Mouse (Mus musculus) left cerebral cortex, postnatal 14 days (tissue): Measurements from ENCODE around the gene AW549877. TPM values are rescaled to one million over a fixed set of nuclear protein-coding genes. Genes with fewer than 3 reads are reported as not detected.

Source experiments
- DNase-seq, 2 experiments: peaks; one replicate each; pipeline ENCODE4 v3.0.0; 2021 to 2022; ENCODE audit warnings: low spot score in 2 of 2, mixed read lengths in 1 of 2
- intact Hi-C: fragments of 180-260 bp; cut with DNase I; formaldehyde crosslinking; loops from one replicate; pipeline ENCODE4 v1.15.1; 2025
- total RNA-seq, 2 experiments: library from RNA; stranded (reverse); gene quantifications; 2 replicates each; pipeline ENCODE4 v1.2.3; 2021

Gene AW549877
- total RNA-seq, 2 experiments from 2014 or later: 41.4 to 42.6 TPM

- intact Hi-C loops: no loop called here
- DNase-seq: no peak
Observed at GRCm38 (mm10) chr15:3996267-3997010, 895 bp upstream of the AW549877 start.

- DNase-seq: peak in 1 of 2 experiments; percentile 11
- intact Hi-C loops: loop anchor here (2.0 kb wide), 1 partner anchor 32 kb away; the partner anchor contains the start of gene Oxct1
Observed at GRCm38 (mm10) chr15:3994852-3995447, 594 bp downstream of the AW549877 start.

- peak; percentile 22 to 34 for DNase-seq
- intact Hi-C loops: loop anchor here (10.0 kb wide), 1 partner anchor 693 kb away; no protein-coding TSS in a partner anchor
Observed at GRCm38 (mm10) chr15:3987981-3988380, 7.6 kb downstream of the AW549877 start.

GRCm38 (mm10) chr15:3984876-3985275 is 10.7 kb downstream of the AW549877 start:
- intact Hi-C loops: loop anchor here (10.0 kb wide), 1 partner anchor 690 kb away; no protein-coding TSS in a partner anchor
- DNase-seq: no peak

GRCm38 (mm10) chr15:3982732-3983131 is 12.8 kb downstream of the AW549877 start:
- intact Hi-C loops: loop anchor here (10.0 kb wide), 1 partner anchor 688 kb away; no protein-coding TSS in a partner anchor
- no peak for DNase-seq

GRCm38 (mm10) chr15:3979871-3980270 is 15.7 kb downstream of the AW549877 start:
- intact Hi-C loops: loop anchor here (10.0 kb wide), 1 partner anchor 685 kb away; no protein-coding TSS in a partner anchor
- DNase-seq: peak in 1 of 2 experiments; percentile 20

GRCm38 (mm10) chr15:3979061-3979848 is 16.3 kb downstream of the AW549877 start, which contains the start of gene Fbxo4:
TSS of gene Fbxo4 (minus strand) at chr15:3979573.
- peak; percentile 67 to 74 for DNase-seq
- intact Hi-C loops: no loop called here

GRCm38 (mm10) chr15:3978279-3978678 is 17.3 kb downstream of the AW549877 start:
- intact Hi-C loops: no loop called here
- DNase-seq: no peak

- intact Hi-C loops: no loop called here
- DNase-seq: no peak
Observed at GRCm38 (mm10) chr15:3973300-3973699, 22.2 kb downstream of the AW549877 start.

- no peak for DNase-seq
- intact Hi-C loops: no loop called here
Observed at GRCm38 (mm10) chr15:3970193-3970592, 25.4 kb downstream of the AW549877 start.

- intact Hi-C loops: no loop called here
Observed at GRCm38 (mm10) chr15:3969743-3970142, 25.8 kb downstream of the AW549877 start.

GRCm38 (mm10) chr15:3962251-3962650 is 33.3 kb downstream of the AW549877 start:
- DNase-seq: no peak
- intact Hi-C loops: no loop called here

More at GRCm38 (mm10) chr15:3969743-3970142, 25.8 kb downstream of the AW549877 start:
- no peak for DNase-seq

GRCm38 (mm10) chr15:3960094-3960493 is 35.5 kb downstream of the AW549877 start:
- intact Hi-C loops: no loop called here
- no peak for DNase-seq

- intact Hi-C loops: loop anchor here (5.0 kb wide), 1 partner anchor 84 kb away; no protein-coding TSS in a partner anchor
- DNase-seq: peak; percentile 47 to 71
Observed at GRCm38 (mm10) chr15:3957982-3958381, 37.6 kb downstream of the AW549877 start.

GRCm38 (mm10) chr15:3954971-3955370 is 40.6 kb downstream of the AW549877 start:
- intact Hi-C loops: loop anchor here (5.0 kb wide), 1 partner anchor 87 kb away; no protein-coding TSS in a partner anchor
- peak; percentile 9 to 26 for DNase-seq

- intact Hi-C loops: no loop called here
- no peak for DNase-seq
Observed at GRCm38 (mm10) chr15:3938132-3938531, 57.4 kb downstream of the AW549877 start.

GRCm38 (mm10) chr15:3936056-3936455 is 59.5 kb downstream of the AW549877 start:
- intact Hi-C loops: no loop called here

GRCm38 (mm10) chr15:3933466-3933865 is 62.1 kb downstream of the AW549877 start:
- DNase-seq: no peak
- intact Hi-C loops: no loop called here

More at GRCm38 (mm10) chr15:3936056-3936455, 59.5 kb downstream of the AW549877 start:
- DNase-seq: no peak
